Mouse (Mus musculus) adrenal gland, postnatal 36 days (tissue): Measurements from ENCODE around the gene Sdk1. TPM values are rescaled to one million over a fixed set of nuclear protein-coding genes. Genes with fewer than 3 reads are reported as not detected.

ENCODE experiments used
- DNase-seq, 2 experiments: peaks; one replicate each; pipeline ENCODE4 v3.0.0; 2021; ENCODE audit warnings: mixed read lengths in 1 of 2
- total RNA-seq, 2 experiments: library from RNA; stranded (reverse); gene quantifications; 2 replicates each; pipeline ENCODE4 v1.2.3; 2021

Sdk1 gene
- total RNA-seq, 2 experiments from 2014 or later = 11.4 to 24.0 TPM

- peak; percentile 90 to 92 for DNase-seq
These were observed 759.8 kb downstream of the Sdk1 start for GRCm38 (mm10) chr5:142001131-142001530.

DNA sequence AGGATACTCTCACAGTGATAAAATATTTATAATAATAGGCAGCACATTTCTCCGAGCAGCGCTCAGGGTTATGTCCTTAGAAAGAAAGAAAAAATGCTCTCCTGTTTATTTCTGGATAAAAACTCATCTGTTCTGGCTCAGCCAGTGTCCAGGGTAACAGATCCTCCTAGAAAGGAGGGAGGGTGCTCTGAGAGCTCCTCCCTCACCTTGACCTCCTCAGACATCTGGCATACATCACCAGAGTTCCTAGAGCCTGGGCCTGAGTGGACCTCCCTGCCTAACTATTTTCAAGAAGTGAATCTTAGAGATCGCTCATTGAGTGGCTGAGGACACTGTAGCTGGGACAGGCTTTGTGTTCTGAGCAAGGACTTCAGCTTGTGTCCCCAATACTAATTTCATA lies 760.7 kb downstream of the Sdk1 start:
- DNase-seq = peak; percentile 21 to 33

DNA sequence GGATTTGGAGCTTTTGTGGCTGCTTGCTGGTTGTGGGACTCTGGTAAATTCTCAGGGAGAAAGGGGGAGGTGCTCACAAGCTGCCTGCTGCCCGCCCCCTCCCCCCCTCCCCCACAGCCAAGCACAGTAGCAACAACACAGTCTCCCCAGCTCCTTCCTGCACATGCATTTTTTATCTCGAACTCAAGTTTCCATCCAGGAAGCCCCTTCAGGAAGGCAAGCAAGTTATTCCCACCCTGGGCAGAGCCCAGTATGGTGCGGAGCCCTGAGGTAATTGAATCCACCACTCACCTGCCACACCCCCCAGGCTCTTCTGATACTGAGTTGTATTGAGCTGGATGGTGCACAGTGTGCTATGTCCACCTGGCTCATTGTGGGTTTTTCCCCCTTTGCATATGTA lies 768.9 kb downstream of the Sdk1 start:
- DNase-seq = no peak

DNA sequence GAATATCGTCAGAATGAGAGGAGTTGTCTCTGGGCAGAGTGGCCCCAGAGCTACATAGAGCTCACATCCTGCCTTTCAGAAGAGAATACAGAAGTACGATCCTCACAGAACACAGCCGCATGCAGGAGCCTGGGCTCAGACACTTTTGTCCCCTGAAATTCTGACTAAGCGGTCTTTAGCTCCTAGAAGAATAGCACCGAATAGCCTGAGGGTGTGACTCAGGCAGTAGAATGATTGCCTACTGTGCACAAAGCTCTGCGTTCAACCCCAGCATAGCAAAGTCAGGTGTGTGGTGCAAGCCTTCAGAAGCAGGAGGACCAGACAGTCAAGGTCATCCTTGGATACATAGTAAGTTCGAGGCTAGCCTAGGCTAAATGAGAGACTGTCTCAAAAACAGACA lies 775.7 kb downstream of the Sdk1 start:
- no peak for DNase-seq

DNA sequence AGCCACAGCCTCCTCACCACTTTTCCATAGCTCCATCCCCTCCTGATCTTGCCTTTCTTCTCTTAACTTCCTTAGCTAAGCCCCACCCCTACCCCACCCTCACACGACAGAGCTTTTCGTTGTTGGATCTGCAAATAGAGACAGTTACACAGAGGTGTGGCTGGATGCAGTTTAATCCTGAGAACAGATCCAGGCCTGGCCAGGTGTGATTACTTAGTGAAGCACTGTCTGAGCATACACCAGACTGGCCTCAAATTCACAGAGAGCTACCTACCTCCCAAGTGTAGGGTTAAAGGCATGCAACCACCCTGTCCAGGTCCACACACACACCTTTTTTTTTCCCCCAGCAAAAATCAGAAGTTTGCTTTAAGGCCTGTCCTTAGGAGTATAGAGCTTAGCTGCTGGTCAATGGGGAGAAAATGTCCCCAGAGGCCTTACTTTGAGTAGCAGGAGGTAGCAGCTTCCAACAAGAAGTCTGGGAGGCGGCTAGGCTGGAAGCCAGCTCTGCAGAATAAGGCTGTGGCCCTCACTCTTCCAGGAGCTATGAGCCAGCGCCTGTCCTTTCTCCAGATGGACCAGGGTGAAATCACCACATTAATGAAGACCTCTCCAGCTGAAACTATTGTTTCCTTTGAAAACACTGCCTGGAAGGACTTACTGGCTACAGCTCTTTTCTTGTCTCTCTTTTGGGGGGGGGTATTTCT lies 781.7 kb downstream of the Sdk1 start:
- peak in 1 of 2 experiments; percentile 15 for DNase-seq

DNA sequence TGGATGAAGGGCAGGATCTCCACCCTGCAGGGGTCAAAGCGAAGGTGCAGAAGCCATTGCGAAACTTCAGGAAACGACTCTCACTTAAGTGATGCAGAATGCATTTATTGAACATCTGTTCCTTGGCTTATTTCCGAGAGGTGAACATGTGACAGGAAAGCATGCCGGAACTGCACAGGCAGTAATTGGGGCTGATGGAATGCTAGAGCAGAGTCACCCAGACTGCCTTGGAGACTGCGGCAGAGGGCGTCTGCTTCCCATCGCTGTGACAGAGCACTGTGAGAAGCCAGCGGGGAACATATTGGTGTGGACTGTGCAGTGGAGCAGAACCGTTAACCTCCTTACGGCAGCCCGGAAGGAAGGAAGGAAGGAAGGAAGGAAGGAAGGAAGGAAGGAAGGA lies 783.2 kb downstream of the Sdk1 start:
- peak in 1 of 2 experiments; percentile 8 for DNase-seq

- DNase-seq = no peak
These were observed 795.2 kb downstream of the Sdk1 start for GRCm38 (mm10) chr5:142036536-142036935.

GRCm38 (mm10) chr5:142039236-142039635 lies 797.9 kb downstream of the Sdk1 start:
- no peak for DNase-seq

GRCm38 (mm10) chr5:142039891-142040530 lies 798.7 kb downstream of the Sdk1 start:
- no peak for DNase-seq

GRCm38 (mm10) chr5:142041226-142041802 lies 800.0 kb downstream of the Sdk1 start:
- DNase-seq = no peak

- DNase-seq = no peak
These were observed 820.5 kb downstream of the Sdk1 start for GRCm38 (mm10) chr5:142061781-142062180.

DNA sequence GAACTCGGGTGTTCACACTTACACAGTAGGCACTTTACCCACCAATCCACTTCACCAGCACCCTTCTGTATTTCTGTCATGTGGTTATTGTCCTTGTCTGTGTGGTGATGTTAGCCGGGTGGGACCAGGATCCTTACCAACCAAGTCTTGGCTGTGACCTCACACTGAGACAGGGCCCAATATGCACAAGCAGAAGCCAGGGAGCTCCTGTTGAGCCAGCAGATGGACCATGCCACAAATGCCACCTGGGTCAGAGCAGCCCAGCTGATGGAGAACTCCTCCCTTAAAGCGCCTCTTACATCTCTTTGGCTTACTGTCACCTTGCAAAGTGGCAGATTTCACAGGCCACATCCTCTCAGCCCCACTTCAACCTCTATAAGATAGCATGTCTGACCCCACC lies 830.0 kb downstream of the Sdk1 start:
- no peak for DNase-seq

DNA sequence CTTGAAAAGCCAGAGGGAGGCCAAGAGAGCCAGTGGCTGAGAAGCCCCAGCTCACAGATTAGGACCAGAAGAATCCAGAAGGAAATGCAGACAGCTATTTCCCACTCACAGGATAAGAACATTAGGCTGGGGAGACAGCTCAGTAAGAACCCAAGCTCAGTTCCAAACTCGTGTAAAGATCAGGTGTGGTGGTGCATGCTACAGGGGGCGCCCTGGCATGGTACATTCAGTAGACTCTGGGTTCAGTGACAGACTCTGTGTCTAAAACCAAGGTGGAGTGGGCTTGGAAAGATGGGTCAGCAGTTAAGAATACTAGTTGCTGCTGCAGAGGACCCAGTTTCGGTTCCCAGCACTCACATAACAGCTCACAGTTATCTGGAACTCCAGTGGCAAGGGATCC lies 832.6 kb downstream of the Sdk1 start:
- no peak for DNase-seq

- peak in 1 of 2 experiments; percentile 7 for DNase-seq
These were observed 833.5 kb downstream of the Sdk1 start for GRCm38 (mm10) chr5:142074561-142075500.

- DNase-seq = no peak
These were observed 839.4 kb downstream of the Sdk1 start for GRCm38 (mm10) chr5:142080661-142081060.

GRCm38 (mm10) chr5:142081076-142081475 lies 839.8 kb downstream of the Sdk1 start:
- no peak for DNase-seq

DNA sequence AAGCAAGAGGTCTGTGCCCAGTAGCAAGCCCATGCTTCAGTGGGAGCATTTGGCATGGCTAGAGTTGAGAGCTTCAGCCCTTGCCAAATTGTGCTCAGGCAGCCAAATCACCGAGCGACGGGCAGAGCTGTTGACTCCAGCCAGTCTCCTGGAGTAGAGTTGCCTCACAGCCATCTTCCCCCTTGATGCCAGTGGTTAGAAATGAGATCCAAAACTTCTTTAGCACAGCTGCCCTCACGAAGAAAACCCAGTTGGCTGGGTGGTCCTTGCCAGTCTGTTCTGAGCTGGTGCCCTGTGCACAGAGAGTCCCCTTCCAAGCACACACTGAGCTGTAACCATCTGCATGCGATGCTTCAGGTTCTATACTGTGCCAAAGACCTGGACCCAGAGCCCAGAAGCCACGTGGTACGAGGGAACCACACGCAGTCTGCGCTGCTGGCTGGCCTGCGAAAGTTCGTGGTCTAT lies 855.1 kb downstream of the Sdk1 start:
- no peak for DNase-seq

- no peak for DNase-seq
These were observed 858.9 kb downstream of the Sdk1 start for GRCm38 (mm10) chr5:142100176-142100575.

DNA sequence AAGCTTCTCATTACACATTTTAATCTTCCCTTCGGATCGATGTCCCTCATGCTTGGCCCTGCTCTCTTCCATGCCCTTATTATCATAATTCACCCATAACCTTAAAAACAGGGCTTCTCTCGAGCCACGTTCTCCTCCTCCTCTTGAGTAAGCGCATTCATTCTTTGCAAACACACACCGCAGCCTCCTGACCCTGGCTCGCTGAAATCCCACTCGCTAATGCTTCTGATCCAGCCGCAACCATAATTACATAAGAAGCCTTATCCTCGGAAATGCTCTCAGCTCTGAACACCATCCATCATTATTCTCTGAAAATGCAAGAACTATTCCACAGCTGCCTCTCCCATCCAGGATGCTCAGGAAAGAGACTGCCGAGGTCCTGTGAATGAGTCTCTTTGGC lies 866.1 kb downstream of the Sdk1 start:
- DNase-seq = no peak

- DNase-seq = no peak
These were observed 870.7 kb downstream of the Sdk1 start for GRCm38 (mm10) chr5:142111989-142112388.

- no peak for DNase-seq
These were observed 872.2 kb downstream of the Sdk1 start for GRCm38 (mm10) chr5:142113210-142114175.
